In genomic region chr6:120164765-120165164, GRCm38 (mm10) we compare ENCODE assay signal across 29 mouse cellular contexts.
DNase-seq lines count a peak whose midpoint lies in the region; ATAC-seq lines count a peak whose summit lies in the region.
"Had no signal": no experiment of that assay in that cellular context is flagged by ENCODE, and none has a peak within 500 bp of the region (broad histone marks: within the 10 kb centered on the region; RNA-seq: fewer than 3 reads in every experiment).

No protein-coding gene starts in this region.

- DNase-seq in frontal cortex, postnatal 36 days (ENCODE audit: low spot score in 2 of 2) = peak; percentile 40 to 57
- no peak for DNase-seq in frontal cortex, postnatal 10 days (ENCODE audit: low spot score in 2 of 2)
- peak; percentile 42 for DNase-seq in right cerebral cortex, adult 2 months (ENCODE audit: low spot score in 2 of 2)
- no peak for DNase-seq in right cerebral cortex, postnatal 10 days (ENCODE audit: low spot score in 2 of 2)
- DNase-seq in brain, adult 2 months (ENCODE audit: low read depth, low spot score) = peak; percentile 54
- DNase-seq in gonadal fat pad, adult 2 months (ENCODE audit: low read depth) = peak; percentile 44
- DNase-seq: adrenal gland, adult 2 months; adrenal gland, postnatal 14 days; cerebellum, adult 11-12 months; cerebellum, adult 8-10 months; cerebellum, postnatal 10 days; cerebellum, postnatal 36 days; embryo, embryonic 11 days; gastrocnemius, postnatal 25 days; heart, adult 2 months; heart, postnatal 14 days; heart, postnatal 4 days had no signal

- H3K4me3 ChIP-seq in kidney, embryonic 14.5 days (ENCODE audit: low read length) = no peak overlapping the region
- H3K4me3 ChIP-seq: embryonic facial prominence, embryonic 10.5 days; embryonic facial prominence, embryonic 13.5 days; erythroblast, embryonic 14.5 days; forebrain, embryonic 12.5 days; forebrain, embryonic 15.5 days; heart, adult 2 months; heart, embryonic 10.5 days; heart, embryonic 13.5 days had no signal

- H3K9me3 ChIP-seq in kidney, embryonic 14.5 days (ENCODE audit: control insufficient read depth, low read length) = no peaks in the 10 kb centered on the region
- H3K9me3 ChIP-seq: embryonic facial prominence, embryonic 10.5 days; embryonic facial prominence, embryonic 13.5 days; forebrain, embryonic 12.5 days; forebrain, embryonic 15.5 days; heart, embryonic 10.5 days; heart, embryonic 13.5 days had no signal

- H3K4me1 ChIP-seq in kidney, embryonic 14.5 days (ENCODE audit: control insufficient read depth, insufficient read depth, low read length) = peaks cover 1% of the 10 kb centered on the region; the same call in 1 of the 2 replicates
- H3K4me1 ChIP-seq: embryonic facial prominence, embryonic 10.5 days had no signal

- no peak for ATAC-seq in kidney, embryonic 14.5 days (ENCODE audit: low FRiP score, low TSS enrichment)
- ATAC-seq: CD4-positive, CD25-positive, alpha-beta regulatory T cell, adult 4 months; forebrain, embryonic 15.5 days; hindbrain, postnatal 0 days; inflammation-experienced regulatory T-cells, adult 6 months had no signal

- no peak overlapping the region for H3K27ac ChIP-seq in kidney, embryonic 14.5 days (ENCODE audit: low read depth, low read length)
- H3K27ac ChIP-seq: embryonic facial prominence, embryonic 10.5 days; embryonic facial prominence, embryonic 13.5 days; forebrain, embryonic 12.5 days; forebrain, embryonic 15.5 days; heart, adult 2 months; heart, embryonic 10.5 days; heart, embryonic 13.5 days; hindbrain, embryonic 14.5 days; hindbrain, postnatal 0 days had no signal

- no peak overlapping the region for H3K9ac ChIP-seq in kidney, embryonic 14.5 days (ENCODE audit: low read depth, low read length)
- H3K9ac ChIP-seq: embryonic facial prominence, embryonic 13.5 days; forebrain, embryonic 12.5 days; forebrain, embryonic 15.5 days; heart, embryonic 13.5 days; hindbrain, embryonic 14.5 days had no signal

- no peaks in the 10 kb centered on the region for H3K27me3 ChIP-seq in kidney, embryonic 14.5 days (ENCODE audit: control insufficient read depth, insufficient read depth, low read length)
- H3K27me3 ChIP-seq: embryonic facial prominence, embryonic 13.5 days; forebrain, embryonic 12.5 days; forebrain, embryonic 15.5 days; heart, embryonic 13.5 days had no signal

- H3K4me2 ChIP-seq in kidney, embryonic 14.5 days (replicated peaks; ENCODE audit: low read depth, low read length) = no peak overlapping the region
- H3K4me2 ChIP-seq: embryonic facial prominence, embryonic 13.5 days; forebrain, embryonic 12.5 days; forebrain, embryonic 15.5 days; heart, embryonic 13.5 days; hindbrain, embryonic 14.5 days had no signal

- H3K36me3 ChIP-seq in kidney, embryonic 14.5 days (ENCODE audit: control insufficient read depth, insufficient read depth, low read length) = no peaks in the 10 kb centered on the region
- H3K36me3 ChIP-seq: embryonic facial prominence, embryonic 10.5 days; embryonic facial prominence, embryonic 13.5 days; forebrain, embryonic 12.5 days; forebrain, embryonic 15.5 days; heart, embryonic 10.5 days; heart, embryonic 13.5 days had no signal

- 78% methylated on average over 4 of the region's 4 CpGs for WGBS in kidney, embryonic 14.5 days

Comparison
In these comparisons a context has a peak if more than half of its experiments do, and no peak if none do; other contexts are left out.
1. DNase-seq: peak in frontal cortex, postnatal 36 days (2 of 2), right cerebral cortex, adult 2 months (2 of 2), brain, adult 2 months (single experiment) and gonadal fat pad, adult 2 months (single experiment); none in frontal cortex, postnatal 10 days (0 of 2) and right cerebral cortex, postnatal 10 days (0 of 2).